Mouse (Mus musculus) neural tube, embryonic 14.5 days (tissue): Measurements from ENCODE around the gene Adgrb3. TPM values are rescaled to one million over a fixed set of nuclear protein-coding genes. Genes with fewer than 3 reads are reported as not detected.
A peak's percentile ranks its signal among the peaks of the same experiment; 100 is the strongest.

ENCODE experiments used
- ATAC-seq: fragments of 200-750 bp; cut with Nextera tagmentation; 2 replicates; pipeline ENCODE4 v1.8.0; 2017; ENCODE audit warnings: low read depth, mild to moderate bottlenecking, moderate TSS enrichment, moderate library complexity
- H3K27ac ChIP-seq: fragments of 300-500 bp; sonication (generic); 2 replicates; pipeline ENCODE4 v1.5.1; 2014; ENCODE audit warnings: low read depth, mild to moderate bottlenecking, control low read depth, low read length, moderate library complexity, mixed read lengths
- H3K27me3 ChIP-seq: fragments of 300-500 bp; sonication (generic); 2 replicates; pipeline ENCODE4 v1.6.1; 2014; ENCODE audit warnings: low read length; ENCODE audit not compliant: control insufficient read depth, insufficient read depth
- H3K36me3 ChIP-seq: fragments of 300-500 bp; sonication (generic); 2 replicates; pipeline ENCODE4 v1.6.1; 2014; ENCODE audit warnings: low read length, mixed read lengths; ENCODE audit not compliant: control insufficient read depth, insufficient read depth
- H3K4me1 ChIP-seq: fragments of 300-500 bp; sonication (generic); 2 replicates; pipeline ENCODE4 v1.6.1; 2014; ENCODE audit warnings: low read length; ENCODE audit not compliant: control insufficient read depth, insufficient read depth
- H3K4me2 ChIP-seq: fragments of 300-500 bp; sonication (generic); 2 replicates; pipeline ENCODE4 v1.6.1; 2014; ENCODE audit warnings: mild to moderate bottlenecking, low read depth, low read length, control low read depth
- H3K4me3 ChIP-seq: fragments of 300-500 bp; sonication (generic); 2 replicates; pipeline ENCODE4 v1.5.1; 2014; ENCODE audit warnings: low read depth, low read length, control low read depth, mixed read lengths
- H3K9ac ChIP-seq: fragments of 300-500 bp; sonication (generic); replicated peaks from 2 replicates; pipeline ENCODE4 v1.6.1; 2014; ENCODE audit warnings: low read depth, mild to moderate bottlenecking, control low read depth, low read length, mixed read lengths
- H3K9me3 ChIP-seq: fragments of 300-500 bp; sonication (generic); 2 replicates; pipeline ENCODE4 v1.6.1; 2016; ENCODE audit warnings: low read length; ENCODE audit not compliant: control insufficient read depth
- WGBS: fragments of 180-500 bp; shearing (Covaris S2); extraction: QIAGEN DNeasy Blood & Tissue Kit; methylation state at CpG from one replicate; pipeline ENCODE4 v1.1.7; 2014; 5-methylcytosine and 5-hydroxymethylcytosine counted together
- polyA plus RNA-seq: library from polyadenylated mRNA; unstranded; fragments of >200 nt; fragmentation: Nextera tagmentation; extraction: Ambion mirVana; gene quantifications from 2 replicates; pipeline ENCODE4 v1.2.1, GENCODE M21; 2014

The Adgrb3 gene
- polyA plus RNA-seq, 1 experiment from 2014 or later = 71.2 TPM

GRCm38 (mm10) chr1:25228381-25229244 lies 600.9 kb downstream of the Adgrb3 start:
- H3K27me3 ChIP-seq = no peaks in the 10 kb centered on the region
- peak overlapping the region; percentile 96 for H3K27ac ChIP-seq
- peak; percentile 87 for ATAC-seq
- no peaks in the 10 kb centered on the region for H3K36me3 ChIP-seq
- peak overlapping the region; percentile 46 for H3K4me3 ChIP-seq
- H3K4me1 ChIP-seq = peaks cover 10% of the 10 kb centered on the region; the same call in 1 of the 2 replicates
- H3K9ac ChIP-seq = peak overlapping the region; percentile 69
- 2% methylated on average over 37 of the region's 37 CpGs for WGBS
- H3K4me2 ChIP-seq = peak overlapping the region; percentile 52
- no peaks in the 10 kb centered on the region for H3K9me3 ChIP-seq

- Histone ChIP-seq H3K9ac (peak overlapping the region; percentile 69), H3K36me3 (no peaks in the 10 kb centered on the region), H3K4me2 (peak overlapping the region; percentile 52), H3K9me3 (no peaks in the 10 kb centered on the region), H3K27me3 (no peaks in the 10 kb centered on the region), H3K4me1 (peaks cover 10% of the 10 kb centered on the region; the same call in 1 of the 2 replicates), H3K4me3 (peak overlapping the region; percentile 46), H3K27ac (peak overlapping the region; percentile 96)
- WGBS = 39% methylated on average over 3 of the region's 3 CpGs
- no peak for ATAC-seq
Observed at GRCm38 (mm10) chr1:25227880-25228279, 601.6 kb downstream of the Adgrb3 start.

GRCm38 (mm10) chr1:25204636-25205035 lies 624.9 kb downstream of the Adgrb3 start:
- H3K4me3 ChIP-seq = no peak overlapping the region
- ATAC-seq = no peak
- H3K27ac ChIP-seq = no peak overlapping the region
- no peaks in the 10 kb centered on the region for H3K9me3 ChIP-seq
- no peak overlapping the region for H3K9ac ChIP-seq
- no peaks in the 10 kb centered on the region for H3K36me3 ChIP-seq
- H3K27me3 ChIP-seq = no peaks in the 10 kb centered on the region
- H3K4me1 ChIP-seq = no peaks in the 10 kb centered on the region
- H3K4me2 ChIP-seq = no peak overlapping the region
- 65% methylated on average over 5 of the region's 5 CpGs for WGBS

- no peaks in the 10 kb centered on the region for H3K27me3 ChIP-seq
- no peak overlapping the region for H3K4me2 ChIP-seq
- no peak for ATAC-seq
- no peak overlapping the region for H3K4me3 ChIP-seq
- no peaks in the 10 kb centered on the region for H3K9me3 ChIP-seq
- no peak overlapping the region for H3K9ac ChIP-seq
- no peaks in the 10 kb centered on the region for H3K4me1 ChIP-seq
- H3K27ac ChIP-seq = no peak overlapping the region
- H3K36me3 ChIP-seq = no peaks in the 10 kb centered on the region
Observed at GRCm38 (mm10) chr1:25199392-25199791, 630.1 kb downstream of the Adgrb3 start.

- WGBS = 53% methylated on average over 11 of the region's 11 CpGs
- no peak overlapping the region for H3K4me3 ChIP-seq
- H3K9ac ChIP-seq = no peak overlapping the region
- H3K4me1 ChIP-seq = no peaks in the 10 kb centered on the region
- H3K27me3 ChIP-seq = no peaks in the 10 kb centered on the region
- H3K9me3 ChIP-seq = no peaks in the 10 kb centered on the region
- H3K36me3 ChIP-seq = no peaks in the 10 kb centered on the region
- ATAC-seq = no peak
- no peak overlapping the region for H3K4me2 ChIP-seq
- H3K27ac ChIP-seq = no peak overlapping the region
Observed at GRCm38 (mm10) chr1:25191986-25192385, 637.5 kb downstream of the Adgrb3 start.

- H3K4me1 ChIP-seq = no peaks in the 10 kb centered on the region
- no peak overlapping the region for H3K4me3 ChIP-seq
- H3K9ac ChIP-seq = no peak overlapping the region
- H3K27ac ChIP-seq = no peak overlapping the region
- H3K4me2 ChIP-seq = no peak overlapping the region
- H3K36me3 ChIP-seq = no peaks in the 10 kb centered on the region
- ATAC-seq = no peak
- H3K9me3 ChIP-seq = no peaks in the 10 kb centered on the region
- no peaks in the 10 kb centered on the region for H3K27me3 ChIP-seq
- WGBS = 57% methylated on average over 9 of the region's 9 CpGs
Observed at GRCm38 (mm10) chr1:25189261-25189660, 640.2 kb downstream of the Adgrb3 start.

GRCm38 (mm10) chr1:25185909-25186308 lies 643.6 kb downstream of the Adgrb3 start:
- no peaks in the 10 kb centered on the region for H3K9me3 ChIP-seq
- H3K4me1 ChIP-seq = no peaks in the 10 kb centered on the region
- H3K4me2 ChIP-seq = no peak overlapping the region
- H3K36me3 ChIP-seq = no peaks in the 10 kb centered on the region
- ATAC-seq = no peak
- H3K9ac ChIP-seq = no peak overlapping the region
- no peaks in the 10 kb centered on the region for H3K27me3 ChIP-seq
- no peak overlapping the region for H3K27ac ChIP-seq
- H3K4me3 ChIP-seq = no peak overlapping the region
- WGBS = 95% methylated on average over 2 of the region's 2 CpGs

- no peaks in the 10 kb centered on the region for H3K36me3 ChIP-seq
- H3K4me2 ChIP-seq = no peak overlapping the region
- H3K9me3 ChIP-seq = no peaks in the 10 kb centered on the region
- WGBS = 76% methylated on average over 2 of the region's 2 CpGs
- ATAC-seq = no peak
- no peaks in the 10 kb centered on the region for H3K27me3 ChIP-seq
- H3K4me1 ChIP-seq = peaks cover 4% of the 10 kb centered on the region; the same call in 1 of the 2 replicates
- no peak overlapping the region for H3K9ac ChIP-seq
- no peak overlapping the region for H3K27ac ChIP-seq
- H3K4me3 ChIP-seq = no peak overlapping the region
Observed at GRCm38 (mm10) chr1:25181881-25182280, 647.6 kb downstream of the Adgrb3 start.

- H3K4me1 ChIP-seq = peaks cover 4% of the 10 kb centered on the region; the same call in 1 of the 2 replicates
- no peak overlapping the region for H3K4me2 ChIP-seq
- H3K4me3 ChIP-seq = no peak overlapping the region
- no peak overlapping the region for H3K27ac ChIP-seq
- H3K9me3 ChIP-seq = no peaks in the 10 kb centered on the region
- H3K36me3 ChIP-seq = no peaks in the 10 kb centered on the region
- 0 out of 2 replicates have a peak, but pooled peaks have one; percentile 45 for ATAC-seq
- H3K27me3 ChIP-seq = no peaks in the 10 kb centered on the region
- no peak overlapping the region for H3K9ac ChIP-seq
- 31% methylated on average over 6 of the region's 6 CpGs for WGBS
Observed at GRCm38 (mm10) chr1:25180615-25181014, 648.9 kb downstream of the Adgrb3 start.
